Mouse (Mus musculus) CH12.LX (cell line): Measurements from ENCODE around the gene Pdk1. TPM values are rescaled to one million over a fixed set of nuclear protein-coding genes. Genes with fewer than 3 reads are reported as not detected.
A peak's percentile ranks its signal among the peaks of the same experiment; 100 is the strongest.

Experiments used
- DNase-seq: peaks from one replicate; pipeline ENCODE4 v3.0.0-alpha.2; 2013; ENCODE audit errors: extremely low read depth
- H3K27ac ChIP-seq: 2 replicates; pipeline ENCODE4 v1.5.1; 2012; ENCODE audit warnings: low read depth, mild to moderate bottlenecking, control low read depth, moderate library complexity; ENCODE audit not compliant: insufficient read depth
- H3K27me3 ChIP-seq: replicated peaks from 2 replicates; pipeline ENCODE3; 2012; ENCODE audit warnings: inconsistent platforms
- H3K36me3 ChIP-seq, 2 experiments: replicated peaks in 1 of 2; 2 replicates each; pipeline versions ENCODE3 to v1.6.1; 2012; ENCODE audit warnings: inconsistent platforms in 1 of 2, low read length in 1 of 2, mild to moderate bottlenecking in 1 of 2, mixed read lengths in 1 of 2, moderate library complexity in 1 of 2; ENCODE audit not compliant: control insufficient read depth in 1 of 2, insufficient read depth in 1 of 2
- H3K4me1 ChIP-seq, 2 experiments: 2 replicates each; pipeline ENCODE4 v1.6.1; 2012; ENCODE audit warnings: inconsistent platforms in 1 of 2, moderate library complexity in 1 of 2; ENCODE audit not compliant: insufficient read depth in 2 of 2, control insufficient read depth in 1 of 2
- H3K4me2 ChIP-seq: 2 replicates; pipeline ENCODE4 v1.6.1; 2012; ENCODE audit warnings: low read depth, mild to moderate bottlenecking, control low read depth; ENCODE audit not compliant: poor library complexity, insufficient read depth, severe bottlenecking
- H3K4me3 ChIP-seq, 3 experiments: fragments of 150-350 bp in 1 of 3; sonication (generic) in 1 of 3; replicated peaks in 1 of 3; 2 replicates each; pipeline versions ENCODE3 to v1.5.1; 2011 to 2012; ENCODE audit warnings: low read depth in 2 of 3, low read length in 2 of 3, mild to moderate bottlenecking in 2 of 3, moderate library complexity in 2 of 3, control low read depth in 1 of 3, improper control_type of control experiment in 1 of 3, inconsistent platforms in 1 of 3, mixed read lengths in 1 of 3; ENCODE audit not compliant: poor library complexity in 1 of 3
- H3K79me2 ChIP-seq: replicated peaks from 2 replicates; pipeline ENCODE4 v1.6.1; 2012; ENCODE audit warnings: mild to moderate bottlenecking, moderate library complexity; ENCODE audit not compliant: control insufficient read depth, poor library complexity, insufficient read depth, severe bottlenecking; ENCODE audit errors: extremely low read depth
- H3K9ac ChIP-seq: 2 replicates; pipeline ENCODE4 v1.6.1; 2012; ENCODE audit warnings: low read depth, mild to moderate bottlenecking, control low read depth, moderate library complexity; ENCODE audit not compliant: insufficient read depth
- H3K9me3 ChIP-seq: replicated peaks from 2 replicates; pipeline ENCODE3; 2012; ENCODE audit warnings: low read length, inconsistent platforms, mixed read lengths
- BHLHE40 ChIP-seq: IDR thresholded peaks from 2 replicates; pipeline ENCODE4 v1.6.1; 2011; ENCODE audit warnings: mild to moderate bottlenecking, low read depth, low read length, improper control_type of control experiment
- CHD2 ChIP-seq: IDR thresholded peaks from 2 replicates; pipeline ENCODE4 v1.6.1; 2011; ENCODE audit warnings: low read length, improper control_type of control experiment
- CTCF ChIP-seq, 2 experiments: IDR thresholded peaks in 1 of 2; conservative IDR thresholded peaks in 1 of 2; 2 replicates each; pipeline ENCODE4 v1.5.1; 2011 to 2012; ENCODE audit warnings: low read depth in 2 of 2, low read length in 2 of 2, improper control_type of control experiment in 1 of 2, inconsistent platforms in 1 of 2, mild to moderate bottlenecking in 1 of 2, moderate library complexity in 1 of 2
- E2F4 ChIP-seq: IDR thresholded peaks from 2 replicates; pipeline ENCODE4 v1.6.1; 2011; ENCODE audit warnings: low read depth, low read length, improper control_type of control experiment; ENCODE audit not compliant: insufficient replicate concordance
- JUND ChIP-seq: conservative IDR thresholded peaks from 2 replicates; pipeline ENCODE4 v1.6.1; 2011; ENCODE audit warnings: low read depth, low read length, improper control_type of control experiment
- KAT2A ChIP-seq: IDR thresholded peaks from 2 replicates; pipeline ENCODE4 v1.6.1; 2012; ENCODE audit warnings: low read length, improper control_type of control experiment, inconsistent platforms; ENCODE audit not compliant: insufficient replicate concordance
- MAX ChIP-seq: IDR thresholded peaks from 2 replicates; pipeline ENCODE4 v1.6.1; 2011; ENCODE audit warnings: low read length, improper control_type of control experiment
- MEF2A ChIP-seq: IDR thresholded peaks from 2 replicates; pipeline ENCODE4 v1.6.1; 2014; ENCODE audit warnings: low read depth, mild to moderate bottlenecking, inconsistent platforms, low read length, improper control_type of control experiment, borderline replicate concordance
- MYC ChIP-seq: IDR thresholded peaks from 2 replicates; pipeline ENCODE4 v1.6.1; 2011; ENCODE audit warnings: low read depth, mild to moderate bottlenecking, improper control_type of control experiment, low read length
- NELFE ChIP-seq: IDR thresholded peaks from 2 replicates; pipeline ENCODE4 v1.6.1; 2011; ENCODE audit warnings: low read depth, low read length, improper control_type of control experiment
- PAX5 ChIP-seq: IDR thresholded peaks from 2 replicates; pipeline ENCODE4 v1.6.1; 2012; ENCODE audit warnings: low read length, inconsistent platforms, mixed read lengths
- POLR2A ChIP-seq: IDR thresholded peaks from 2 replicates; pipeline ENCODE4 v1.6.1; 2011; ENCODE audit warnings: low read depth, mild to moderate bottlenecking, improper control_type of control experiment, low read length
- POLR2AphosphoS2 ChIP-seq: IDR thresholded peaks from 2 replicates; pipeline ENCODE4 v1.6.1; 2011; ENCODE audit warnings: low read depth, low read length, improper control_type of control experiment
- TBP ChIP-seq: conservative IDR thresholded peaks from 2 replicates; pipeline ENCODE4 v1.6.1; 2011; ENCODE audit warnings: low read depth, low read length, improper control_type of control experiment
- TCF12 ChIP-seq: IDR thresholded peaks from 2 replicates; pipeline ENCODE4 v1.6.1; 2014; ENCODE audit warnings: low read depth, mild to moderate bottlenecking, inconsistent platforms, low read length, improper control_type of control experiment
- USF1 ChIP-seq: IDR thresholded peaks from 2 replicates; pipeline ENCODE4 v1.6.1; 2014; ENCODE audit warnings: low read depth, mild to moderate bottlenecking, inconsistent platforms, low read length, improper control_type of control experiment
- dilution Hi-C: fragments of 300-500 bp; cut with MboI; formaldehyde crosslinking; loops from 2 replicates; pipeline ENCODE4 v1.14.3; 2020; ENCODE audit warnings: low sequenced_read_pairs; ENCODE audit not compliant: extremely low pct_unique_long_range_greater_than_20kb, extremely low pct_ligation_motif_present
- in situ Hi-C: fragments of 300-500 bp; cut with MboI; formaldehyde crosslinking; loops from 3 replicates; pipeline ENCODE4 v1.14.3; 2019; ENCODE audit warnings: low sequenced_read_pairs, low pct_ligation_motif_present, low pct_unique_long_range_greater_than_20kb, mixed read lengths
- polyA plus RNA-seq: library from polyadenylated mRNA; unstranded; fragments of >175 nt; gene quantifications from 2 replicates; pipeline ENCODE4 v1.2.1, GENCODE M21; 2012; ENCODE audit warnings: low read depth; ENCODE audit not compliant: insufficient read length
- total RNA-seq, 2 experiments: library from RNA; depleted of rRNA; stranded (reverse); fragments of 300-350 nt in 1 of 2; fragments of >200 nt in 1 of 2; gene quantifications; 2 replicates each; pipeline ENCODE4 v1.2.3; 2012 to 2014

Gene Pdk1
- total and polyA plus RNA-seq, 3 experiments: 35.9 to 78.5 (median 59.9) TPM

DNA sequence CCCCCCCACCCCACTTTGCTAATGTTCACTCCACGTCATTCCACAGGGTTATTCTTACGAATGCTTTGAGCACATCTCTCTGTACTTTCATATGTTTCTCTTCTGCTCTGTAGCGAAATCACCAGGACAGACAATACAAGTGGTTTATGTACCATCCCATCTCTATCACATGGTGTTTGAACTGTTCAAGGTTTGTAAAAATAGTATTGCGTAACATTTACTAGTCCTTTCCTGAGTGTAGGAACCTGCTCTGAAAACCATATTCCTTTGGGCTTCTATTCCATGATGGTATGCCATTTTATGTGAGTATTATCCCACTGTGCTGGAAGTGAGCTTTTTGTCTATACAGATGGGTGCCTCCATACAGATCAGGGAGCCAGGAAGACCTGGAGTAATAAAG is 14.2 kb downstream of the Pdk1 start:
- no peak overlapping the region for H3K9ac ChIP-seq

GRCm38 (mm10) chr2:71888437-71888836 is 15.4 kb downstream of the Pdk1 start:
- dilution Hi-C loops: no loop called here
- Histone ChIP-seq H3K79me2 (no peaks in the 10 kb centered on the region), H3K9me3 (no peaks in the 10 kb centered on the region), H3K4me2 (no peak overlapping the region), H3K4me3 (no peak overlapping the region), H3K36me3 (peaks cover 7 to 71% of the 10 kb centered on the region in 2 experiments), H3K9ac (no peak overlapping the region), H3K27me3 (no peaks in the 10 kb centered on the region), H3K4me1 (no peaks in the 10 kb centered on the region), H3K27ac (no peak overlapping the region)
- peak in 1 of 2 experiments; percentile 25; a peak in 1 of 4 replicates for TF ChIP-seq CTCF (conservative IDR thresholded peaks at IDR 0.05 in 1 of 2, IDR thresholded peaks at IDR 0.05 in 1 of 2; ENCODE audit: low read depth in 2 of 2, low read length in 2 of 2)
- no peak for TF ChIP-seq MYC
- DNase-seq: no peak
- in situ Hi-C loops: no loop called here

More for the DNA sequence above, 14.2 kb downstream of the Pdk1 start:
- Histone ChIP-seq H3K79me2 (no peaks in the 10 kb centered on the region), H3K4me3 (no peak overlapping the region), H3K9me3 (no peaks in the 10 kb centered on the region), H3K27me3 (no peaks in the 10 kb centered on the region), H3K4me1 (peaks cover 0 to 3% of the 10 kb centered on the region in 2 experiments; a peak in 1 of 4 replicates), H3K4me2 (no peak overlapping the region), H3K36me3 (peaks cover 4 to 71% of the 10 kb centered on the region in 2 experiments), H3K27ac (no peak overlapping the region)
- TF ChIP-seq KAT2A: no peak
- TF ChIP-seq POLR2AphosphoS2: no peak
- TF ChIP-seq E2F4: no peak
- no peak for TF ChIP-seq MAX
- TF ChIP-seq TCF12: no peak
- TF ChIP-seq TBP: no peak
- TF ChIP-seq MEF2A: no peak
- TF ChIP-seq CHD2: no peak
- no peak for TF ChIP-seq BHLHE40
- TF ChIP-seq POLR2A: no peak
- TF ChIP-seq JUND: no peak
- TF ChIP-seq CTCF (conservative IDR thresholded peaks at IDR 0.05 in 1 of 2, IDR thresholded peaks at IDR 0.05 in 1 of 2; ENCODE audit: low read depth in 2 of 2, low read length in 2 of 2): no peak
- DNase-seq: no peak
- dilution Hi-C loops (no loop called here), in situ Hi-C loops (no loop called here)

DNA sequence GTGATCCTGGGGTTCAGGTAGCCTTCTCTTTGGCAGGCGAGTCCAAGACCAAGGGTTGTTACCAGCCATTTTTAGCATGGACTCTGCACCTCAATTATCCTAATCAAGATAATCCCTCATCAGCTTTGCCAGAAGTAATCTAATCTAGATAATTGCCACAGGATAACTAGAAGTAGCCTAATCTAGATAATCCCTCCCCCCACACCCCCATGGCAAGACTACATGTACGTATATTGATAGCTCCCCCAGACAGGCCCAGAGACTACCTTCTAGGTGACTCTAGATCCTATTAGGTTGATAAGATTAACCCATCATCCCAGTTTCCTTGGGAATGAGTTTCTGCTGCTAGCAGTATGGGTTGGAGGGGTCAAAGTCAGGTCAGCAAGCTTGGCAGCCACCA is 18.5 kb downstream of the Pdk1 start:
- peaks cover 8 to 61% of the 10 kb centered on the region in 2 experiments for H3K36me3 ChIP-seq

More for the DNA sequence above, 18.5 kb downstream of the Pdk1 start:
- in situ Hi-C loops (no loop called here), dilution Hi-C loops (no loop called here)
- Histone ChIP-seq H3K79me2 (no peaks in the 10 kb centered on the region), H3K27me3 (no peaks in the 10 kb centered on the region), H3K9me3 (no peaks in the 10 kb centered on the region), H3K4me1 (no peaks in the 10 kb centered on the region), H3K4me2 (no peak overlapping the region), H3K4me3 (no peak overlapping the region), H3K27ac (no peak overlapping the region), H3K9ac (no peak overlapping the region)
- no peak for DNase-seq
- TF ChIP-seq NELFE (no peak), PAX5 (no peak), USF1 (no peak), E2F4 (no peak)
